Mouse (Mus musculus): Measurements from ENCODE around the gene Cdc25b. TPM values are rescaled to one million over a fixed set of nuclear protein-coding genes. Genes with fewer than 3 reads are reported as not detected.

The Cdc25b gene
- polyA plus RNA-seq, 1 experiment from 2014 or later = 102 TPM

GRCm38 (mm10) chr2:131234970-131235635, 48.4 kb downstream of the Cdc25b start:
- no peak for DNase-seq (ENCODE audit: low spot score)
- 82% methylated on average over 7 of the region's 7 CpGs for WGBS
- Histone ChIP-seq H3K9ac (ENCODE audit: low read depth, low read length) (no peak overlapping the region), H3K9me3 (ENCODE audit: control insufficient read depth, low read length) (no peaks in the 10 kb centered on the region), H3K27ac (ENCODE audit: low read depth, low read length) (no peak overlapping the region), H3K27me3 (ENCODE audit: control insufficient read depth, insufficient read depth, low read length) (no peaks in the 10 kb centered on the region), H3K4me2 (replicated peaks; ENCODE audit: low read depth, low read length) (peak overlapping the region; percentile 84; the same call in 1 of the 2 replicates), H3K36me3 (ENCODE audit: control insufficient read depth, insufficient read depth, low read length) (no peaks in the 10 kb centered on the region), H3K4me1 (replicated peaks; ENCODE audit: control insufficient read depth, insufficient read depth, low read length) (peaks cover 5% of the 10 kb centered on the region; the same call in 1 of the 2 replicates), H3K4me3 (ENCODE audit: low read depth, low read length) (no peak overlapping the region)
- ATAC-seq (ENCODE audit: low FRiP score) = no peak

GRCm38 (mm10) chr2:131242180-131242579, 55.4 kb downstream of the Cdc25b start:
- Histone ChIP-seq H3K4me3 (ENCODE audit: low read depth, low read length) (no peak overlapping the region), H3K9me3 (ENCODE audit: control insufficient read depth, low read length) (no peaks in the 10 kb centered on the region), H3K9ac (ENCODE audit: low read depth, low read length) (no peak overlapping the region), H3K4me1 (replicated peaks; ENCODE audit: control insufficient read depth, insufficient read depth, low read length) (no peaks in the 10 kb centered on the region), H3K36me3 (ENCODE audit: control insufficient read depth, insufficient read depth, low read length) (no peaks in the 10 kb centered on the region), H3K27me3 (ENCODE audit: control insufficient read depth, insufficient read depth, low read length) (no peaks in the 10 kb centered on the region), H3K4me2 (replicated peaks; ENCODE audit: low read depth, low read length) (no peak overlapping the region), H3K27ac (ENCODE audit: low read depth, low read length) (no peak overlapping the region)
- ATAC-seq (ENCODE audit: low FRiP score) (no peak), DNase-seq (ENCODE audit: low spot score) (no peak)

- Histone ChIP-seq H3K9me3 (ENCODE audit: control insufficient read depth, low read length) (no peaks in the 10 kb centered on the region), H3K4me3 (ENCODE audit: low read depth, low read length) (no peak overlapping the region), H3K36me3 (ENCODE audit: control insufficient read depth, insufficient read depth, low read length) (no peaks in the 10 kb centered on the region), H3K27me3 (ENCODE audit: control insufficient read depth, insufficient read depth, low read length) (no peaks in the 10 kb centered on the region), H3K27ac (ENCODE audit: low read depth, low read length) (no peak overlapping the region), H3K9ac (ENCODE audit: low read depth, low read length) (no peak overlapping the region), H3K4me2 (replicated peaks; ENCODE audit: low read depth, low read length) (no peak overlapping the region), H3K4me1 (replicated peaks; ENCODE audit: control insufficient read depth, insufficient read depth, low read length) (no peaks in the 10 kb centered on the region)
- ATAC-seq (ENCODE audit: low FRiP score) (no peak), DNase-seq (ENCODE audit: low spot score) (no peak)
- 91% methylated on average over 7 of the region's 7 CpGs for WGBS
Measured at GRCm38 (mm10) chr2:131242929-131243328, 56.2 kb downstream of the Cdc25b start.

Other genes with a start within 250 kb of the Cdc25b start
- 5.6 and 6.1 TPM in 2 replicates for gene Gfra4, start 143.9 kb upstream of the Cdc25b start, polyA plus RNA-seq (2014; fragmentation: Nextera tagmentation; extraction: Ambion mirVana)
- gene Adam33, start 123.1 kb upstream of the Cdc25b start, polyA plus RNA-seq (2014; fragmentation: Nextera tagmentation; extraction: Ambion mirVana) = 0.54 and 0.66 TPM in 2 replicates
- 0.10 and 0.15 TPM in 2 replicates for gene Siglec1, start 100.2 kb upstream of the Cdc25b start, polyA plus RNA-seq (2014; fragmentation: Nextera tagmentation; extraction: Ambion mirVana)
- gene Hspa12b, start 59.7 kb upstream of the Cdc25b start, polyA plus RNA-seq (2014; fragmentation: Nextera tagmentation; extraction: Ambion mirVana) = 4.0 and 4.6 TPM in 2 replicates
- not detected in 2 replicates for gene Gm11037, start 53.5 kb upstream of the Cdc25b start, polyA plus RNA-seq (2014; fragmentation: Nextera tagmentation; extraction: Ambion mirVana)
- 122 and 123 TPM in 2 replicates for gene 1700037H04Rik, start 26.9 kb upstream of the Cdc25b start, polyA plus RNA-seq (2014; fragmentation: Nextera tagmentation; extraction: Ambion mirVana)
- 8.8 and 9.0 TPM in 2 replicates for gene Cenpb, start 6.9 kb upstream of the Cdc25b start, polyA plus RNA-seq (2014; fragmentation: Nextera tagmentation; extraction: Ambion mirVana)
- gene Spef1, start 333 bp downstream of the Cdc25b start, polyA plus RNA-seq (2014; fragmentation: Nextera tagmentation; extraction: Ambion mirVana) = 7.7 and 9.4 TPM in 2 replicates
- 23.9 and 25.2 TPM in 2 replicates for gene Ap5s1, start 20.1 kb downstream of the Cdc25b start, polyA plus RNA-seq (2014; fragmentation: Nextera tagmentation; extraction: Ambion mirVana)
- gene Mavs, start 47.1 kb downstream of the Cdc25b start, polyA plus RNA-seq (2014; fragmentation: Nextera tagmentation; extraction: Ambion mirVana) = 8.7 and 10.7 TPM in 2 replicates
- 49.6 and 58.0 TPM in 2 replicates for gene Pank2, start 75.5 kb downstream of the Cdc25b start, polyA plus RNA-seq (2014; fragmentation: Nextera tagmentation; extraction: Ambion mirVana)
- gene Rnf24, start 165.9 kb downstream of the Cdc25b start, polyA plus RNA-seq (2014; fragmentation: Nextera tagmentation; extraction: Ambion mirVana) = 12.0 and 13.6 TPM in 2 replicates